Mouse (Mus musculus) heart, postnatal 10 days (tissue): Measurements from ENCODE around the gene Rps15. TPM values are rescaled to one million over a fixed set of nuclear protein-coding genes. Genes with fewer than 3 reads are reported as not detected.

Experiments
- DNase-seq, 2 experiments: peaks; one replicate each; pipeline ENCODE4 v3.0.0; 2021
- intact Hi-C: fragments of 180-260 bp; cut with DNase I; formaldehyde crosslinking; loops from one replicate; pipeline ENCODE4 v1.15.1; 2025
- total RNA-seq, 2 experiments: library from RNA; stranded (reverse); gene quantifications; 2 replicates each; pipeline ENCODE4 v1.2.3; 2021

Rps15 gene
- total RNA-seq, 2 experiments from 2014 or later, result 859 to 871 TPM

DNA sequence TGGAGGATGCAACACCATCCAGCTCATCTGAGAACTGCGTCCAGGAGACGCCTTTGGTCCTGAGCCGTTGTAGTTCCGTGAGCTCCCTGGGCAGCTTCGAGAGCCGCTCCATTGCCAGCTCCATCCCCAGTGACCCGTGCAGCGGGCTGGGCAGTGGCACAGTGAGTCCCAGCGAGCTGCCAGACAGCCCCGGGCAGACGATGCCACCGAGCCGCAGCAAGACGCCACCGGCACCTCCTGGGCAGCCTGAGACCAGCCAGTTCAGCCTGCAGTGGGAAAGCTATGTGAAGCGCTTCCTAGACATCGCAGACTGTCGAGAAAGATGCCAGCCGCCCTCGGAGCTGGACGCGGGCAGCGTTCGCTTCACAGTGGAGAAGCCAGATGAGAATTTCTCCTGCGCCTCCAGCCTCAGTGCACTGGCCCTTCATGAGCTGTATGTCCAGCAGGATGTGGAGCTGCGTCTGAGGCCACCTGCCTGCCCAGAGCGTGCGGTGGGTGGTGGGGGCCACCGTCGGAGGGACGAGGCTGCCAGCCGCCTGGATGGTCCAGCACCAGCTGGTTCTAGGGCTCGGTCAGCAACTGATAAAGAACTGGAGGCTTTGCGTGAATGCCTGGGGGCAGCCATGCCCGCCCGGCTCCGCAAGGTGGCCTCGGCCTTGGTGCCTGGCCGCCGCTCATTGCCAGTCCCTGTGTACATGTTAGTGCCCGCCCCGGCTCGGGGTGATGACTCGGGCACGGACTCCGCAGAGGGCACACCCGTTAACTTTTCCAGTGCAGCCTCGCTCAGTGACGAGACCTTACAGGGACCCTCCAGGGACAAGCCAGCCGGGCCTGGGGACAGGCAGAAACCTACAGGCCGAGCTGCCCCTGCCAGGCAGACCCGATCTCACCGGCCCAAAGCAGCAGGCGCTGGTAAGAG, 20.6 kb downstream of the Rps15 start:
- intact Hi-C loops, result no loop called here
- no peak for DNase-seq

DNA sequence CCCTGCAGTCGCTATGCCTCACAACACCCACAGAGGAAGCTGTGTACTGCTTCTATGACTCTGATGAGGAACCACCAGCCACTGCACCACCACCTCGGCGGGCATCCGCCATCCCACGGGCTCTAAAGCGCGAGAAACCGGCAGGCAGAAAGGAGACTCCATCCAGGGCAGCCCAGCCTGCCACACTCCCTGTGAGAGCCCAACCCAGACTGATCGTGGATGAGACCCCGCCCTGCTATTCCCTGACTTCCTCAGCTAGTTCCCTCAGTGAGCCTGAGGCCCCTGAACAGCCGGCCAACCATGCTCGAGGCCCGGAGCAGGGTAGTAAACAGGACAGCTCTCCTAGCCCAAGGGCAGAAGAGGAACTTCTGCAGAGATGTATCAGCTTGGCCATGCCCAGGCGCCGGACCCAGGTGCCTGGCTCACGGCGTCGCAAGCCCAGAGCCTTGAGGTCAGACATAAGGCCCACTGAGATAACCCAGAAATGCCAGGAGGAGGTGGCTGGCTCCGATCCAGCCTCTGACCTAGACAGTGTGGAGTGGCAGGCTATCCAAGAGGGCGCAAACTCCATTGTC, 21.5 kb downstream of the Rps15 start:
- DNase-seq, result peak in 1 of 2 experiments; percentile 50
- intact Hi-C loops, result no loop called here

DNA sequence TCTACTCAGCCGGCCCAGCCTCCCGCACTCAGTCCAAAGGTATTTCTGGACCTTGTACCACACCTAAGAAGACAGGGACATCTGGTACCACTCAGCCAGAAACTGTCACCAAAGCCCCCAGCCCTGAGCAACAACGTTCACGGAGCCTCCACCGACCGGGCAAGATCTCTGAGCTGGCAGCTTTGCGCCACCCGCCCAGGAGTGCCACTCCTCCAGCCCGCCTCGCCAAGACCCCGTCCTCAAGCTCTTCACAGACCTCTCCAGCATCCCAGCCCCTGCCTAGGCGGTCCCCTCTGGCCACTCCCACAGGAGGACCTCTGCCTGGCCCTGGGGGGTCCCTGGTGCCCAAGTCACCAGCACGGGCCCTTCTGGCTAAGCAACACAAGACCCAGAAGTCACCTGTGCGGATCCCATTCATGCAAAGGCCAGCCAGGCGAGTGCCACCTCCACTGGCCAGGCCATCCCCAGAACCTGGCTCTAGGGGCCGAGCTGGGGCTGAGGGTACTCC, 22.3 kb downstream of the Rps15 start:
- intact Hi-C loops, result no loop called here
- DNase-seq, result no peak

DNA sequence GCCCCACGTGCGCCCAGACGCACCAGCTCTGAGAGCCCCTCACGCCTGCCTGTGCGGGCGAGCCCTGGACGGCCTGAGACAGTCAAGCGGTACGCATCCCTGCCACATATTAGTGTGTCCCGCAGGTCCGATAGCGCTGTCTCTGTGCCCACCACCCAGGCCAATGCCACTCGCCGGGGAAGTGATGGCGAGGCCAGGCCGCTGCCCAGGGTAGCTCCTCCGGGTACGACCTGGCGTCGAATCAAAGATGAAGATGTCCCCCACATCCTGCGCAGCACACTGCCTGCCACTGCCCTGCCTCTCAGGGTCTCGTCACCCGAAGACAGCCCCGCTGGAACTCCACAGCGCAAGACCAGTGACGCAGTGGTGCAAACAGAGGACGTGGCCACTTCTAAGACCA, 23.1 kb downstream of the Rps15 start:
- no peak for DNase-seq
- intact Hi-C loops, result no loop called here

DNA sequence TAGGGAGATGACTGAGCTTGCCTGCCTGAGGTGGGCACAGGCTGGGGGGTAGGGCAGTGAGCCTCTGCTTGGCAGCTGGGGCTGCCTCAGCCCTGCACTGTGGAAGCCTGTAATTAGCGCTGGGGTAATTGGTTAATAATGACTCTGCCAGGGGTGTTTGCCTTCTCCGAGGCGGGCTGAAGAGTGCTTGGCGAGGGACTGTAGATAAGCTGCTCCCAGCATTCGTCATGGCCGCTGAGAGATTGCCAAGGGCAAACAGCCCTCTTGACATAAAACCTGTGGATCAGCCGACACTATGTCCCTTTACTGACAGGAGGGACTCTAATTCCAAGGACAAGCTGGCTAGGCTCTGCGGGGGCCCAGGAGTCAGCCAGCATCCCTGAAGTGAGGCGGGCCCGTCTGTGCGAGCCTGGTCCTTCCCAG, 24.1 kb downstream of the Rps15 start:
- DNase-seq, result peak; percentile 56 to 61
- intact Hi-C loops, result no loop called here

DNA sequence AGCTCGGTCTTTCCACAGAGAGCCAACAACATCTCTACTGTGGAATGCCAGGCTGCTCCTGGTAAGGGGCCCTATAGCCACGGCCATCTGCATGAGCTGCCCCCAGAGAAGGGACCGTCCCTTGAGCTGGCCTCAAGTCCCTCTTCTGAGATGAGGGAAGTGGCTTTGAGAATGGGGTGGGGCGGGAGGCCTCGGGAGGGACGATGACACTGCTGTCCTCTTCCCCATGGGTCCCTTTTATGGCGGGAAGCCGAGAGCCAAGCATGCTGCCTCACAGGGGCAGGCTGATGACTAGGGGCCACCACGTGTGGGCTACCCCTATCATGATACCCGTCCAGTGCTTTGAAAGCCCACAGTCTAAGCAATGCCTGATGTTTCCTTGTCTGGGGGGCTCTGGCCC, 24.8 kb downstream of the Rps15 start:
- intact Hi-C loops, result no loop called here
- no peak for DNase-seq

DNA sequence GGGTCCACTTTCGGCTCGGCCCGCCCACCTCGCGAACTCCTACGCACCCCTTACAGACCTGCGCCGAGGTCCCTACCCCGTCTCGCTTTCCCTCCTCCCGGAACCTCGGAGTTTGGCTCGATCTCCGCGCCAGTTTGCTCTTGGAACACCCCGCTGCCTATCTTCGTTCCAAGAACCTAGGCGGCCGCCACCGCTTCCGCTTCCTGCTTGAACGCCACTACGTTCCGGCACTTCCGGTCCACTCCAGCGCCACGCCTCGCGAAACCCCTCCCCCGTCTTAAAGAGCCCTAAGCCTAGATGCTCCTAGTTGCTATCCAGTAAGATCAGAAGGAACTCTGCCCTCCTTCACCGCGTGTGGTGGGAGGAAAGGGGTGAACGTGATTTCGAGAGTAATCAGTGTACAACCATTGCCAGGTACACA, 28.1 kb downstream of the Rps15 start, which contains the start of gene 2310011J03Rik:
Gene 2310011J03Rik, minus strand, starts transcription at position 198 of the 421 bp plus-strand sequence.
- peak; percentile 93 to 96 for DNase-seq
- intact Hi-C loops, result no loop called here

DNA sequence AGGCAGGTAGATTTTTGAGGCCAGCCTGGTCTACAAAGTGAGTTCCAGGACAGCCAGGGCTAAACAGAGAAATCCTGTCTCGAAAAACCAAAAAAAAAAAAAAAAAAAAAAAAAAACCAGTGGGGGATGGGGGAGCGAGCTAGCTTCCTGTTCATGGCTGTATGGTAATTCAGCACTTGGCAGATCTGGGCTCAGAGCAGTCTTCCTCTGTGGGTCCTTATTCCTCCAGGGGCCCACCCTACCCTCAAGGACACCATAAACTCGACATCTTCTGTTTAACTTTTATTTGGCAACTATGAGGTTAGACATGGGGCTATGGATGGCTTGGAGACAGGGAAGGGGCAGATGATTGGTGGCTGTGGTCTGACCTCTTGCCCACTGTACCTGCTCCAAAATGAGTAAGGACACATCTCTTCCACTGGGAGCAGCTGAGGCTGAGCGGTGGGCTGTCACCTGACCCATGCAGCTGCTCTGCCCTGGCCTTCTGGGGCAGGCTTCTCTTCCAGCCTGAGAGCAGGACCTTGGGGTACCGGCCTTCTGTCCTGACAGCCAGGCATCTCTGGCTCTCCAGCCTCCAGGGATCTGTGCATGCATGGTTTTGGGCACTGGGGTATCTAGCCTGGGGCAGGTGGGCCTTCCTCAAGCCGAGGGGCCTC, 28.9 kb downstream of the Rps15 start:
- DNase-seq, result no peak
- intact Hi-C loops, result no loop called here

DNA sequence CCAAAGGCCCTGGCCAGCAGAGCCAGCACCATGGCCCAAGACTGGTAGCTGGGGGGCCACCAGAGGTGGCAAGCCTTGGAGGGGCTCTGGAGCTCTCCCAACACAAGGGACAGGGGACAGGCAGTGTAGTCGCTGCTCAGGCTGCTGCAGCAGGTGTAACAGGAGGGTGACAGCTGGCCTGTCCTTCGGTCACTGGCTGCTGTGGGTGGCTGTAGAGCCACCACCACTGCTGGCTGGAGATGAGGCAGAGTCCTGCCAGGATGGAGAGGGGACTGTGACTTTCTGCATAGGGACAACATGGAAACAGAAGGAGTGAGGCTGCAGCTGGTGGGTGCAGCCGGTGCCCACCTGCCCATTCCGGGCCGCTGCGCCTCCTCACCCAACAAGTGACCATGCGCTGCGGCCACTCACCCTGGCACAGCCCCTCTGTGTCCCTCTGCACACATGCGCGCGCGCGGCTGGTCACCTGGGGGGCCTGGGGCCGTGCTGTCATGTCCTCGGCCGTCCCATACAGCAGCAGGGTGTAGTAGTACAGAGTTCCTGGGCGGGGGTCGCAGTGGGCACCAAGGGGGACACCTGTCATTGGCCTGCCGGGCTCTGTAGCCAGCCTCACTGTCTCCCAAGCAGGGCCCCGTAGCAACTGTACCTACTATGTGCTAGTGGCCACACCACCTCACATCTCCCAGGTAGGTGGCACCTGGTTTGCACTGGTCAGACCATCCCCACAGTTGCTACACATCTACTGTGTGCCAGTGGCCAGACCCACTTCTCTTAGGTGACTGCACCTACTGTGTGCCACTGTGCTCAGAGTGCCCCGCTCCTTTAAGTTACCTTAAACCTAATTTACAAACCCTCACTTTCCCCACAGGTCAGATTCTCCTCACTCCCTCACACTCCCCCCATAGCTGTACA, 29.7 kb downstream of the Rps15 start:
- no peak for DNase-seq
- intact Hi-C loops, result no loop called here

DNA sequence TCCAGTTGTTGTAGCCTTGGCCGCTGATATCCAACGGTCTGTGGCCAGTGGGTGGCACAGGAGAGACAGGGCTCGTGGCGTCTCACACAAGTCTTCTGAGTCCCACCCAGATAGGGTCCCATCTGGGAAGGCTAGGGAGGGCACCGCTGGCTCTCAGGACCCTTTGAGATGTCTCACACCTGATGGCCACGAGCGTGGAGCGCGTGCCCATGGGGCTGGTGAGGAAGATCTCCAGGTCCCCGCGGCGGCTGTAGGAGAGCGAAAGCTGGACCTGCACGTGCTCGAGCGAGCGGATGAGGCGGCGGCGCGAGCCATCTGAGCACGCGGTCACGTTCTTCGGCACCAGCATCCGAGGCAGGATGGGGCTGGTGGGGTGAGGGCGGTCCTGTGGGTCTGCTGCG, 30.6 kb downstream of the Rps15 start:
- DNase-seq, result peak in 1 of 2 experiments; percentile 58
- intact Hi-C loops, result no loop called here

DNA sequence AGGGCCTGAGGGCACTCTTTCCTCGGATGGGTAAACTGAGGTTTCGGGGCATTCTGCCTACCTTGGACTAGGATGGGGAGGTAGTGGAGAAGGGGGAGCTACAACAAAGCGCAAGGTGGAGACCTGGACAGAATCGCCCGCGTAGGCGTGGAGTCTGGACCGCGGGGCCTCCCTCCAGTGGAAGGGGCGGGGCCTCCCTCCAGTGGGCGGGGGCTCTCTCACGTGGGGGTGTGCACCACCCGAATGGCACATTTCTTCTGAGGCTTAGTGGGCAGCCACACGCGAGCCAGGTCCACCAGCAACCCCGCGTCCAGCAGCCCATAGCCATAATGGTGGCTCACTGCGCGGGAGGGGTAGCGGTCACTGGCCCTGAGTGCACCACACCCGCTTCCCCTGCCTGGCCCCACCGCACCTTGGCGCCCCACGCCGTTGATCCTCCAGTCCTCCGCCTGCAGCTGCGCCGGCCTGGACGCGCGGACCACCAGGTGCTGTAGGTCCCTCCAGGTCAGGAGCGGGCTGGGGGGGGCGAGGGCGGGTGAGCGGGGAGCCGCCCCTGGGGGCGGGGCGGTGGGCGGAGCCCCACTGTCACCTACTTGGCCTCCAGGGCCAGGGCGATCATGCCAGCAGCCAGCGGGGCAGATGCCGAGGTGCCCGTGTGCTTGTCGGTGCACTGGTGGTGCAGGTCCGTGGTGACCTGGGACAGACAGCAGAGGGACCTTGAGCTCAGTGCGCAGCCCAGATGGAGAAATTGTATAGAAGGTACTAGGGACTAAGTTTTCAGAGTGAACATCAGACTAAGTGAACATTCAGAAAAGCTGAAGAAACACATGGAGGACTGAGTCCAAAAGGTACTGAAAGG, 31.2 kb downstream of the Rps15 start:
- DNase-seq, result peak; percentile 76 to 79
- intact Hi-C loops, result no loop called here

DNA sequence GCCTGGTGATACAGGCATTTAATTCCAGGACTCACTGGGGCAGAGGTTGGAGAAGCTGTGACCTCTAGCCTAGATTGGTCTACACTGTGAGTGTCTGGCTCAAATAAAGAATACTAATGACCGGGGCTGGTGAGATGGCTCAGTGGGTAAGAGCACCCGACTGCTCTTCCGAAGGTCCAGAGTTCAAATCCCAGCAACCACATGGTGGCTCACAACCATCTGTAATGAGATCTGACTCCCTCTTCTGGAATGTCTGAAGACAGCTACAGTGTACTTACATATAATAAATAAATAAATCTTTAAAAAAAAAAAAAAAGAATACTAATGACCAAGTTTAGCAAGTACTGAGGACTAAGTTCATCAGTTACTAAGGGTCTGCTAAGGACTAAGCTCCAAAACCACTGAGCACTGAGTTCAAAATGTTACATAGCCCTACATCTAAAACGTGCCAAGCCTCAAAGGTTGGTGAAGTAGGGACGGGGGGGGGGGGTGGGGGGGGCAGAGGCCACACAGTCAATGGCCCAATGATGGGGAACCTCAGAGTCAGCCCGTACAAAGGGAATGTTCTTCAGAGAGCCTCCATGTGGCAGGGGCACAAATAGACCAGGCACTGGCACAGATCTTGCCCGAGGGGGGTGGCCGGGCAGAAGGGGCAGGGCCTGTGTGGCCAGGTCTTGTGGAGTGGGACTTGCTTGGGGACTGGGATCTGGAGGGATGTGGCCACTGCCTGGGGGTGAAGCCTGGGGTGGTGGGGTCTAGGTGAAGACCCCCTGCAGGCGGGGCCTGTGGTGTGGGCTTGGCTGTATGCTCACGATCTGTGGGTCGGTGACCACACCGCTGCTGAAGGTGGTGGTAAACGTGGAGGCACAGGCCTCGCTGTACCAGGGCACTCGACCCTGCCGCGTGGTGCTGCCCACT, 32.1 kb downstream of the Rps15 start:
- DNase-seq, result no peak
- intact Hi-C loops, result no loop called here

DNA sequence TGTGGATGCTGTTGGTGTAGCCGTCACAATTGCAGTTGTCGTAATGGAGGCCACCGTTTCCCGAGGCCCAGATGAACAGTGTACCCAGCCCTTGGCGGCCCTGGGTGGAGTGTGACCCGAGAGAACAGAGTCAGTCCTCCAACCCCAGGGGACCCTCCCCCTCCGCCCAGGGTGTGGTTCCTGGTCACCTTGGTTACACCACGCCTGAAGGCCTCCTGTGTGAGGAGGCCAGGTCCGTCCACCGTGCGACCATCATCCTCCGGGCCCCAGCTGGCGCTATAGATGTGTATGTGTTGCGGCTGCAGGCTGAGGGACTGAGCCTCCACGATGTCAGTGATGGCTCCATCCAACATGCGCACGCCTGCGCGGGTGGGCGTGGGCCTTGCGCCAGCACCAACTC, 32.8 kb downstream of the Rps15 start:
- DNase-seq, result no peak
- intact Hi-C loops, result no loop called here

DNA sequence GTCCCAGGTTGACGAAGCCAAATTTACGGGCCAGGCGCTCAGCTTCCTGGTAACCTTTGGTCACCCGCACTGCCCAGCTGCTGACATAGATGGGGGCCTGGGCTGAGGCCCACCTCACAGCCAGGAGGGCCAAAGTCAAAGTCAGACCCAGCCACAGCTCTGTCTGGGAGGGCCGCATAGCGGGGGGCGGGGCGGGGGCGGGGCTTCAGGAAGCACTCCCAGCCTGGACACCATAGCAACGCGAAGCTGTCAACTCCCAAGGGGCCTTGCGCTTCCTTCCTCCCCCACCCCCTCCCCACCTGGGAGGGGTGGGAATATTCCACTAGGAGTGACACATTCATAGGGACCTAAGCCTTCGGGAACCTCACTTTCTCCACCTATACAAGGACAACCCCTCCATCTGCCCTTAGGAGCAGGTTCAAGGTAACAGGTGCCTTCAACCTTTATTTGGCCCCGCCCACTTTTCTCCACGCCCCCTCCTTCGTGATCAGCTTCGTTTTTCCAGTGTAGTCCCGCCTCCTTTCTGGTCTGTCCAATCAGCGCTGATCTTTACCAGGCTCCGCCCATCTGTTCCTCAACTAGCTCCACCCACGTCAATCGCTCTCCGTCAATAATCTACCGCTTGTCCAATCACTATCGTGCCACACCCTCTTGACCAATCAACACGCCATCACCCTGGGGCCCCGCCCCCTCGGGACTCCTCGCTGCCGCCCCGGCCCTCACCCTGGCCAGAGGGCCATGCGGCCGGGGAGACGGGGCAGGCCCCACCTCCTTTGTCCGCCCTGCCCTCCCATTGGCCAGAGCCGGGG, 37.2 kb downstream of the Rps15 start, which contains the start of the genes Pcsk4 and Reep6:
Gene Pcsk4, minus strand, starts transcription at position 226 of the 809 bp plus-strand sequence.
Gene Reep6, plus strand, starts transcription at position 681 of the 809 bp plus-strand sequence.
- DNase-seq, result peak; percentile 93 to 94
- intact Hi-C loops, result no loop called here

DNA sequence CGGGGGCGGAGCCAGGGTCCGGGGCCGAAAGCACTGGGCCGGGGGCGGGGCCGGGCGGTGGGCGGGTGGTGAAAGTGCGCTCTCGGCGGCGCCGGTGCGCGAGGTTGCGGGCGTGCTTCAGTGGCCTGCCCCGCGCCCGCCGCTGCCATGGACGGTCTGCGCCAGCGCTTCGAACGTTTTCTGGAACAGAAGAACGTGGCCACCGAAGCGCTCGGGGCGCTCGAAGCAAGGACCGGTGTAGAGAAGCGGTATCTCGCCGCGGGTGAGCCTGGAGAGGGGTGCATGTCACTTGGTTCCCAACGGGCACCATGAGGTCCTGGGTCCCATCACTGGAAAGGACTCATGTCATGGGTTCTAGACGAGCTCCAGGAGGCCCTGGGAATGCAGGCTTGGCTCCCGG, 37.8 kb downstream of the Rps15 start:
- intact Hi-C loops, result no loop called here
- no peak for DNase-seq

DNA sequence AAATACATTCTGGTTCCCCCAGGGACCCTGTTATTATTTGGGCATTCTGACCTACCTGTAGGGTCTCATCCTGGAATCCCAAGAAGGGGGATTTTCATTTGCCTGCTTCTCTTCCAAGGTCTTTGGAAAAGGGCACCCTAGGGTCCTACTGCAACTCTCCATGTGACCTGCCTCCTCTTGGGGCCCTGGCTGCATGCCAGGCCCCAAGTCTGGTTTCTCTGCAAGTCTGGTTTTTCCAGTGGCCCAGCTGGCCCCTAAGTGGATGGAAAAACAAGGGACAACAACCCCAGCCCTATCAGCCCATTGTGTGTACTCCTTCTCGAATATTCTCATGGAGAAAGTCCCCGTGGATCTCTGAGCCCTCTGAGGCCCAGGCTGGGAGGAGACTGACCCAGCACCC, 38.6 kb downstream of the Rps15 start:
- no peak for DNase-seq
- intact Hi-C loops, result no loop called here
